17 mouse cellular contexts compared by ENCODE assay signal in the genomic region with DNA sequence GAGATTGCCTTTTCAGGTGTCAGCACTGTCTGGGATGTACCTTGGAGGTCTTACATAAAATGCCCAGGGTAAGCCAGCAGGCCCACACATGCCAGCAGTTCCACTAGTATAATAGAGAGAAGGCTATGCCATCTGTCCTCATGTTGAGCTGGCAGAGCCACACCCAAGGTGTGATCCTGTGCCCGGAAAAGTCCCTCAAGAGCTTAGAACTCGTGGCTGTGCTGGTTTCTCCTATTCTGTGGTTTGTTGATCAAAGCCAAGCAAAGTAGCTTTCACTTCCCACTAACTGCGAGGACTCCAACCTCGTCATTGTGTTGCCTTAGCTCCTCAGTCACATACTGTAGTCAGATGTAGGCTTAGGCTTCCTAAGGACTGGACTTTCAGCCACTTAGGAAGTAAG. TPM values are rescaled to one million over a fixed set of nuclear protein-coding genes. Genes with fewer than 3 reads are reported as not detected.
DNase-seq lines count a peak whose midpoint lies in the region; ATAC-seq lines count a peak whose summit lies in the region.
"Had no signal": no experiment of that assay in that cellular context is flagged by ENCODE, and none has a peak within 500 bp of the region (broad histone marks: within the 10 kb centered on the region; RNA-seq: fewer than 3 reads in every experiment).

No protein-coding gene starts in this region.

- WGBS in intestine, embryonic 14.5 days, result 87% methylated on average over 4 of the region's 4 CpGs
- 80% methylated on average over 4 of the region's 4 CpGs for WGBS in intestine, embryonic 16.5 days
- 84% methylated on average over 4 of the region's 4 CpGs for WGBS in neural tube, embryonic 15.5 days
- WGBS in hindbrain, embryonic 11.5 days, result 86% methylated on average over 4 of the region's 4 CpGs

- H3K4me3 ChIP-seq in intestine, embryonic 14.5 days (ENCODE audit: low read depth, low read length), result no peak overlapping the region
- H3K4me3 ChIP-seq in intestine, embryonic 16.5 days (ENCODE audit: low read length), result no peak overlapping the region
- no peak overlapping the region for H3K4me3 ChIP-seq in neural tube, embryonic 15.5 days (replicated peaks)
- H3K4me3 ChIP-seq in hindbrain, embryonic 11.5 days (ENCODE audit: low read depth, low read length), result no peak overlapping the region
- H3K4me3 ChIP-seq: hindbrain, embryonic 12.5 days; neural tube, embryonic 13.5 days had no signal

- no peak overlapping the region for H3K27ac ChIP-seq in intestine, embryonic 14.5 days (ENCODE audit: low read depth)
- H3K27ac ChIP-seq in intestine, embryonic 16.5 days (ENCODE audit: low read length), result no peak overlapping the region
- no peak overlapping the region for H3K27ac ChIP-seq in neural tube, embryonic 15.5 days (replicated peaks)
- no peak overlapping the region for H3K27ac ChIP-seq in hindbrain, embryonic 11.5 days (ENCODE audit: low read depth, low read length)
- H3K27ac ChIP-seq: hindbrain, embryonic 12.5 days; neural tube, embryonic 13.5 days had no signal

- no peak overlapping the region for H3K4me2 ChIP-seq in intestine, embryonic 14.5 days (ENCODE audit: low read length)
- H3K4me2 ChIP-seq in intestine, embryonic 16.5 days (ENCODE audit: low read depth, low read length), result no peak overlapping the region
- H3K4me2 ChIP-seq in neural tube, embryonic 15.5 days, result no peak overlapping the region
- no peak overlapping the region for H3K4me2 ChIP-seq in hindbrain, embryonic 11.5 days (replicated peaks; ENCODE audit: low read depth, low read length)
- H3K4me2 ChIP-seq: hindbrain, embryonic 12.5 days; liver, embryonic 11.5 days; lung, embryonic 14.5 days; neural tube, embryonic 13.5 days had no signal

- DNase-seq in intestine, embryonic 14.5 days (ENCODE audit: low spot score), result peak; percentile 24
- DNase-seq in CD4-positive helper T cell, adult 2 months (ENCODE audit: low read depth, low spot score), result peak; percentile 63
- no peak for DNase-seq in hindbrain, embryonic 11.5 days (ENCODE audit: low spot score)
- DNase-seq: heart, adult 18-20 months; kidney, adult 18-20 months; kidney, postnatal 36 days; layer of hippocampus, postnatal 36 days; lung, embryonic 14.5 days; right cerebral cortex, postnatal 4 days had no signal

- no peaks in the 10 kb centered on the region for H3K4me1 ChIP-seq in intestine, embryonic 14.5 days (replicated peaks; ENCODE audit: control insufficient read depth, insufficient read depth, low read length)
- no peaks in the 10 kb centered on the region for H3K4me1 ChIP-seq in intestine, embryonic 16.5 days (ENCODE audit: control insufficient read depth, insufficient read depth, low read length)
- 0 out of 2 replicates have a peak, but pooled peaks cover 11% of the 10 kb centered on the region for H3K4me1 ChIP-seq in neural tube, embryonic 15.5 days
- no peaks in the 10 kb centered on the region for H3K4me1 ChIP-seq in hindbrain, embryonic 11.5 days (replicated peaks; ENCODE audit: control insufficient read depth, insufficient read depth, low read length)
- H3K4me1 ChIP-seq: hindbrain, embryonic 12.5 days; neural tube, embryonic 13.5 days had no signal

- H3K36me3 ChIP-seq in intestine, embryonic 14.5 days (ENCODE audit: control insufficient read depth, insufficient read depth, low read length), result no peaks in the 10 kb centered on the region
- no peaks in the 10 kb centered on the region for H3K36me3 ChIP-seq in intestine, embryonic 16.5 days (ENCODE audit: control insufficient read depth, insufficient read depth, low read length)
- no peaks in the 10 kb centered on the region for H3K36me3 ChIP-seq in neural tube, embryonic 15.5 days
- no peaks in the 10 kb centered on the region for H3K36me3 ChIP-seq in hindbrain, embryonic 11.5 days (ENCODE audit: control insufficient read depth, insufficient read depth, low read length)
- H3K36me3 ChIP-seq: hindbrain, embryonic 12.5 days had no signal

- no peak for ATAC-seq in intestine, embryonic 14.5 days (replicated peaks; ENCODE audit: low FRiP score, low TSS enrichment, low read depth)
- ATAC-seq in intestine, embryonic 16.5 days, result no peak
- peak; percentile 47 for ATAC-seq in activated CD4-positive, CD25-positive, alpha-beta regulatory T cell, adult 4 months
- ATAC-seq in inflammation-experienced regulatory T-cells, adult 6 months, result peak; percentile 47
- ATAC-seq in neural tube, embryonic 15.5 days (ENCODE audit: low FRiP score), result no peak
- no peak for ATAC-seq in hindbrain, embryonic 11.5 days (ENCODE audit: low FRiP score)
- ATAC-seq: forebrain, embryonic 14.5 days had no signal

- no peaks in the 10 kb centered on the region for H3K9me3 ChIP-seq in intestine, embryonic 14.5 days (ENCODE audit: control insufficient read depth, low read length)
- no peaks in the 10 kb centered on the region for H3K9me3 ChIP-seq in intestine, embryonic 16.5 days (ENCODE audit: control insufficient read depth, low read length)
- no peaks in the 10 kb centered on the region for H3K9me3 ChIP-seq in neural tube, embryonic 15.5 days (replicated peaks)
- no peaks in the 10 kb centered on the region for H3K9me3 ChIP-seq in hindbrain, embryonic 11.5 days (ENCODE audit: control insufficient read depth, low read length)
- H3K9me3 ChIP-seq: hindbrain, embryonic 12.5 days; neural tube, embryonic 13.5 days had no signal

- no peak overlapping the region for H3K9ac ChIP-seq in intestine, embryonic 14.5 days (ENCODE audit: low read length)
- no peak overlapping the region for H3K9ac ChIP-seq in intestine, embryonic 16.5 days (ENCODE audit: low read depth, low read length)
- H3K9ac ChIP-seq in neural tube, embryonic 15.5 days (replicated peaks), result no peak overlapping the region
- H3K9ac ChIP-seq in hindbrain, embryonic 11.5 days (ENCODE audit: low read depth, low read length), result no peak overlapping the region
- H3K9ac ChIP-seq: hindbrain, embryonic 12.5 days; lung, embryonic 14.5 days; neural tube, embryonic 13.5 days had no signal

- H3K27me3 ChIP-seq in intestine, embryonic 14.5 days (replicated peaks; ENCODE audit: control insufficient read depth, insufficient read depth, low read length), result no peaks in the 10 kb centered on the region
- H3K27me3 ChIP-seq in intestine, embryonic 16.5 days (replicated peaks; ENCODE audit: control insufficient read depth, insufficient read depth, low read length), result no peaks in the 10 kb centered on the region
- no peaks in the 10 kb centered on the region for H3K27me3 ChIP-seq in neural tube, embryonic 15.5 days (replicated peaks)
- no peaks in the 10 kb centered on the region for H3K27me3 ChIP-seq in hindbrain, embryonic 11.5 days (ENCODE audit: control insufficient read depth, insufficient read depth, low read length)
- H3K27me3 ChIP-seq: hindbrain, embryonic 12.5 days; neural tube, embryonic 13.5 days had no signal

RNA-seq across cellular contexts. Expression of a gene that starts 48.1 kb away (rescaled TPM):
- polyA plus RNA-seq in intestine, embryonic 14.5 days (2014; fragmentation: Nextera tagmentation; extraction: Ambion mirVana), result 83.6 and 86.3 TPM in 2 replicates
- 60.1 and 79.1 TPM in 2 replicates for polyA plus RNA-seq in intestine, embryonic 16.5 days (2015; fragmentation: Nextera tagmentation; extraction: Ambion mirVana)
- polyA plus RNA-seq in activated CD4-positive, CD25-positive, alpha-beta regulatory T cell, adult 4 months (2017; shearing (Covaris generic)), result 10 to 100 TPM; 29.5 to 46.5 TPM
- polyA plus RNA-seq in inflammation-experienced regulatory T-cells, adult 6 months (2017; shearing (Covaris generic)), result 10 to 100 TPM; 29.1 to 38.2 (median 31.7) TPM
- polyA plus RNA-seq in neural tube, embryonic 15.5 days (2015; fragmentation: Nextera tagmentation; extraction: Ambion mirVana), result 116 and 122 TPM in 2 replicates
- polyA plus RNA-seq in hindbrain, embryonic 11.5 days (2014; fragmentation: Nextera tagmentation; extraction: Ambion mirVana), result 129 and 178 TPM in 2 replicates

Comparison
In these comparisons a context has a peak if more than half of its experiments do, and no peak if none do; other contexts are left out.
1. ATAC-seq: peak in activated CD4-positive, CD25-positive, alpha-beta regulatory T cell, adult 4 months (single experiment) and inflammation-experienced regulatory T-cells, adult 6 months (single experiment); none in intestine, embryonic 14.5 days (single experiment), intestine, embryonic 16.5 days (single experiment), neural tube, embryonic 15.5 days (single experiment) and hindbrain, embryonic 11.5 days (single experiment).